Mouse (Mus musculus): Measurements from ENCODE around the gene Crbn. TPM values are rescaled to one million over a fixed set of nuclear protein-coding genes. Genes with fewer than 3 reads are reported as not detected.

The Crbn gene
- polyA plus RNA-seq, 1 experiment from 2014 or later, result 42.2 TPM

GRCm38 (mm10) chr6:106732563-106732962, 67.3 kb downstream of the Crbn start:
- H3K36me3 ChIP-seq, result no peaks in the 10 kb centered on the region
- H3K9ac ChIP-seq, result no peak overlapping the region
- no peak overlapping the region for H3K27ac ChIP-seq (replicated peaks)
- 76% methylated on average over 4 of the region's 4 CpGs for WGBS
- no peak overlapping the region for H3K4me3 ChIP-seq (replicated peaks)
- H3K4me1 ChIP-seq, result no peaks in the 10 kb centered on the region
- H3K27me3 ChIP-seq, result no peaks in the 10 kb centered on the region
- H3K4me2 ChIP-seq (replicated peaks), result no peak overlapping the region
- no peak for ATAC-seq (ENCODE audit: insufficient number of reproducible peaks, low FRiP score, low TSS enrichment, low read depth)
- H3K9me3 ChIP-seq (replicated peaks), result no peaks in the 10 kb centered on the region

Other genes with a start within 250 kb of the Crbn start
- gene Il5ra, start 51.0 kb downstream of the Crbn start, polyA plus RNA-seq (2015; fragmentation: Nextera tagmentation; extraction: Ambion mirVana), result 0.20 and 0.37 TPM in 2 replicates
- 54.6 and 55.0 TPM in 2 replicates for gene Trnt1, start 31.0 kb downstream of the Crbn start, polyA plus RNA-seq (2015; fragmentation: Nextera tagmentation; extraction: Ambion mirVana)

Data from embryonic facial prominence, embryonic 15.5 days (tissue).